Mouse (Mus musculus) C2C12 (cell line): ENCODE measurements around the gene Apmap.

Experiments used
- CTCF ChIP-seq: IDR thresholded peaks from one replicate; pipeline ENCODE4 v1.5.1; 2011; ENCODE audit not compliant: control insufficient read depth, insufficient read depth, insufficient read length
- MYOG ChIP-seq: IDR thresholded peaks from one replicate; pipeline ENCODE4 v1.6.1; 2011; ENCODE audit not compliant: control insufficient read depth, insufficient read length; ENCODE audit errors: extremely low read depth
- USF1 ChIP-seq: IDR thresholded peaks from one replicate; pipeline ENCODE4 v1.6.1; 2011; ENCODE audit warnings: low read depth, mild to moderate bottlenecking, control low read depth, moderate library complexity

GRCm38 (mm10) chr2:150623957-150624356 is 15.6 kb upstream of the Apmap start:
- no peak for TF ChIP-seq CTCF
- TF ChIP-seq MYOG, result no peak
- TF ChIP-seq USF1, result no peak
